12 mouse cellular contexts compared by ENCODE assay signal in the genomic region with DNA sequence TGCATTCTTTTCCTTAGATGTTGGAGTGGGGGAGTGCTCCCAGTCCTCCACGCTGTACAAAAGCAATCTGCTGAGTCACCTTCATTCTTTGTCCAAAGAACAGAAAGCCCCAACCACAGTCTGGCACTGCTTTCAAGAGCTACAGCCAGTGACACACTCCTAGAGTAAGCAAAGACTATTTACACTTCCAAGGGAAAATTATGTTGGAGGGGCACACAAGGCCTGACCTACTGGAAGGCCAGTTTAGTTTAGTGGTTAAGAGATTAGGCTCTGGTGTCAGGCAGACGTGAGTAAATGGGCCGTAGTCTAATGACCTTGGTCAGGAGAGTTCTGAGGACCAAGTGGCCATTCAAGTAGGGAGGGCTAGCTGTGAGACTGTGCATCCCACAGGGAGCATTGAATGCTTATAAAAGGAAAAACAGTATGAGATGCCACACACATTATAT. TPM values are rescaled to one million over a fixed set of nuclear protein-coding genes. Genes with fewer than 3 reads are reported as not detected.
DNase-seq lines count a peak whose midpoint lies in the region; ATAC-seq lines count a peak whose summit lies in the region.
"Had no signal": no experiment of that assay in that cellular context is flagged by ENCODE, and none has a peak within 500 bp of the region (broad histone marks: within the 10 kb centered on the region; RNA-seq: fewer than 3 reads in every experiment).

No protein-coding gene starts in this region.

- H3K27ac ChIP-seq in embryonic facial prominence, embryonic 14.5 days (replicated peaks; ENCODE audit: low read depth, low read length) = no peak overlapping the region
- peak overlapping the region; percentile 78 for H3K27ac ChIP-seq in lung, embryonic 16.5 days (ENCODE audit: low read length)
- H3K27ac ChIP-seq: macrophage had no signal

- H3K4me1 ChIP-seq in embryonic facial prominence, embryonic 14.5 days (ENCODE audit: control insufficient read depth, insufficient read depth, low read length) = no peaks in the 10 kb centered on the region; the same call in 1 of the 2 replicates
- peaks cover 4% of the 10 kb centered on the region for H3K4me1 ChIP-seq in lung, embryonic 16.5 days (replicated peaks; ENCODE audit: control insufficient read depth, insufficient read depth, low read length)

- H3K4me3 ChIP-seq in embryonic facial prominence, embryonic 14.5 days (ENCODE audit: low read depth, low read length) = no peak overlapping the region
- H3K4me3 ChIP-seq in lung, embryonic 16.5 days (ENCODE audit: low read length) = no peak overlapping the region

- DNase-seq in heart, adult 9 months (ENCODE audit: low spot score in 2 of 2) = peak; percentile 40
- no peak for DNase-seq in heart, postnatal 25 days (ENCODE audit: low spot score)
- DNase-seq in ES-CJ7 (ENCODE audit: low read depth, low spot score) (peak; percentile 58), MN1 (ENCODE audit: low spot score) (no peak)
- no peak for DNase-seq in embryonic facial prominence, embryonic 14.5 days (ENCODE audit: low spot score)
- no peak for DNase-seq in frontal cortex, postnatal 25 days (ENCODE audit: low spot score in 2 of 2)
- DNase-seq in spleen, adult 12 weeks (ENCODE audit: low spot score) = no peak
- DNase-seq: heart, postnatal 4 days; right cerebral cortex, postnatal 14 days had no signal

- H3K9me3 ChIP-seq in embryonic facial prominence, embryonic 14.5 days (ENCODE audit: control insufficient read depth, low read length) = peaks cover 8% of the 10 kb centered on the region
- no peaks in the 10 kb centered on the region for H3K9me3 ChIP-seq in lung, embryonic 16.5 days (ENCODE audit: control insufficient read depth, low read length)

- WGBS in embryonic facial prominence, embryonic 14.5 days = 37% methylated on average over 3 of the region's 3 CpGs
- WGBS in lung, embryonic 16.5 days = 14% methylated on average over 3 of the region's 3 CpGs

- intact Hi-C loops in heart, postnatal 25 days (cut with DNase I) = no loop called here

- H3K9ac ChIP-seq in embryonic facial prominence, embryonic 14.5 days (ENCODE audit: low read depth, low read length) = no peak overlapping the region
- no peak overlapping the region for H3K9ac ChIP-seq in lung, embryonic 16.5 days (ENCODE audit: low read length)

- no peaks in the 10 kb centered on the region for H3K36me3 ChIP-seq in embryonic facial prominence, embryonic 14.5 days (ENCODE audit: control insufficient read depth, insufficient read depth, low read length)
- no peaks in the 10 kb centered on the region for H3K36me3 ChIP-seq in lung, embryonic 16.5 days (ENCODE audit: control insufficient read depth, insufficient read depth, low read length)

- H3K4me2 ChIP-seq in embryonic facial prominence, embryonic 14.5 days (ENCODE audit: low read depth, low read length) = no peak overlapping the region
- H3K4me2 ChIP-seq in lung, embryonic 16.5 days (ENCODE audit: low read depth, low read length) = no peak overlapping the region

- H3K27me3 ChIP-seq in embryonic facial prominence, embryonic 14.5 days (replicated peaks; ENCODE audit: control insufficient read depth, insufficient read depth, low read length) = no peaks in the 10 kb centered on the region
- no peaks in the 10 kb centered on the region for H3K27me3 ChIP-seq in lung, embryonic 16.5 days (ENCODE audit: control insufficient read depth, insufficient read depth, low read depth, low read length)

- ATAC-seq in embryonic facial prominence, embryonic 14.5 days (ENCODE audit: low read depth) = peak; percentile 37; the same call in 1 of the 2 replicates
- peak; percentile 90 for ATAC-seq in lung, embryonic 16.5 days (ENCODE audit: low read depth)

RNA-seq across cellular contexts. Expression of a gene that starts 31.3 kb away (rescaled TPM):
- 1 to 10 TPM; 3.2 to 3.4 TPM for total RNA-seq in heart, postnatal 25 days (2021)
- 8.6 and 9.9 TPM in 2 replicates for polyA plus RNA-seq in embryonic facial prominence, embryonic 14.5 days (2014; fragmentation: Nextera tagmentation; extraction: Ambion mirVana)
- 5.1 and 5.3 TPM in 2 replicates for polyA plus RNA-seq in lung, embryonic 16.5 days (2015; fragmentation: Nextera tagmentation; extraction: Ambion mirVana)
- total RNA-seq: MEL had no signal

Comparison
In these comparisons a context has a peak if more than half of its experiments do, and no peak if none do; other contexts are left out.
1. DNase-seq: peak in heart, adult 9 months (2 of 2) and ES-CJ7 (single experiment); none in heart, postnatal 25 days (single experiment), embryonic facial prominence, embryonic 14.5 days (single experiment), frontal cortex, postnatal 25 days (0 of 2), spleen, adult 12 weeks (single experiment) and MN1 (single experiment).